Mouse (Mus musculus): Measurements from ENCODE around the gene Mrps12.

Mrps12 gene

DNA sequence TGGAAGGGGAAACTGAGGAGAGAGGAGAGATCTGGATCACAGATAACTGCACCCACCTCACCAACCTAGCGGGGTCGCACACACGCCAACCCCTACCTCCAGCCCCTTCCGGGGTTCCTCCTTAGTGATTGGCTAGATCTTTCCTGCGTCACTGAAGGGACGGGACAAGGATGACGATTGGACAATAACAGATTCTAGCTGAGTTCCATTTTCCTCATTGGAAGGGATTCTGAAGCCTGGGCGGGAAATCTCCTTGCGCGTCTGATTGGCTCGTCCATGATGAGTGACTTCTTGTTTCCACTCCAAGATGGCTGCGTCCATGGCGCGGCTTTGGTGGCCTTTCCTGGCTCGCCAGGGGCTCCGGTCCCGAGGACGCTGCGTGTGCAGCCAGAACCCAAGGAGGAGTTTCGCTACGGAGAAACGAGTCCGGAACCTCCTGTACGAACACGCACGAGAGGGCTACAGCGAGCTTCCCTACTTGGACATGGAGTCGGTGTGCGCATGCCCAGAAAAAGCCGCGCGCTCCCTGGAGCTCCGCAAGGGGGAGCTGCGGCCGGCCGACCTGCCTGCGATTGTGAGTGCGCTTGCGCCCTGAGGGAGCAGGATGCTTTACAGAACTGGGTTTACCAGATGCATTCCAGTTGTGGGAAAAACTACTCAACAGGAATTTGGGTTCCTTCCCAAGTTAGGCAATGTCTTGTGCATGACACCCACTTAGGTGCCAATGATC, at the start of gene Mrps12, which contains the start of gene Sars2:
Gene Mrps12, minus strand, starts transcription at position 112 of the 730 bp plus-strand sequence.
Gene Sars2, plus strand, starts transcription at position 284 of the 730 bp plus-strand sequence.
- DNase-seq (ENCODE audit: low spot score): peak; percentile 99

DNA sequence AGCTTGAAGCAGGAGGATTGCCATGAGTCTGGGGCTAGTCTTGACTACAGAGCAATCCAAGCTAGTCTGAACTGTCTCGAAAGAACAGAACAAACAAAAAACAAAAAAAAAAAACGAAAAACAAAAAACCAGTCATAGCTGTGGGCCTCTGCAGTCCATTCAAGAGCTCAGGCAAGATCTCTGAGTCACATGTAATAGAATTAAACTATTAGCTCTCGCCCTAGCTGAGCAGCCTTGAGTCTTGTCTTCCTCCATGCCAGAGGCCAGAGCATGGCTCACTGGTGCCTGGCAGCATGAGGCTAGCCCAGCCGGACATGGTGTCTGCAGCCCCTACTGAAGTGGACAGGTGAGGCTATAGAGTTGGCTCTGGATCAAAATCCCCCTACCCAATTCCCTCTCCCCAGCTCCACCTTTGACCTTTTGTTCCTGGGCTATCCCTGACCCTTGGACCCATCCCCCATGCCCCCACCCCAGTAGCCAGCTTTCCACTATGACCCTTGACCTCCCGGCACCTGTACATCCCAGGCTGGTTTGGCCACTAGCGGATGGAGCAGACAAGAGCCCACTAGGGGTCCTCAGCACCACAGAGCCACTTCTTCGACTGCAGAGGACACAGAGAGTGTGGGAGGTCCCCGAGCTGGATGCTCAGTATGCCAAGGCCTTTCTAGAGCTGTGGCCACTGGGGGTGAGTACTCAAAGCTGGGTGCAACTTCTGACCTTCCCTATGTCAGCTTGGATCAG, 48.6 kb upstream of the Mrps12 start:
- no peak for DNase-seq (ENCODE audit: low spot score)

DNA sequence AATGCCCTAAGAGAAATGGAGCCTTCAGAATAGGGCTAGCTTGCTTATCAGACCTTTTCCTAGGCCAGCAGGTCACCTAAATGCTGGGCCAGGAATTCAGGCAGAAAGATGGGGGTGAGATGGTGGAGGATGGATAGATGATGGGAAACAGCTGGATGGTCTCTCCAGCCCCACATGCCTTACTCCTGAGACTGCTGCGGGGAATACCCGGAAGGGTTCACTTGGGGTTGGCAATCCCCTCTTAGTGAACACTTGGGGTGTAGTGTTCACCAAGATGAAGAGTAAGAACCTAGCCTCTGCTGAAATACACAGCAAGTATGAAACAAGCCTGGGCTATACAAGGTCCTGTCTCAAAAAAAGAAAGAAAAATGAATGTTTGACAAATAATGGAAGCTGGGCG, 47.6 kb upstream of the Mrps12 start:
- no peak for DNase-seq (ENCODE audit: low spot score)

DNA sequence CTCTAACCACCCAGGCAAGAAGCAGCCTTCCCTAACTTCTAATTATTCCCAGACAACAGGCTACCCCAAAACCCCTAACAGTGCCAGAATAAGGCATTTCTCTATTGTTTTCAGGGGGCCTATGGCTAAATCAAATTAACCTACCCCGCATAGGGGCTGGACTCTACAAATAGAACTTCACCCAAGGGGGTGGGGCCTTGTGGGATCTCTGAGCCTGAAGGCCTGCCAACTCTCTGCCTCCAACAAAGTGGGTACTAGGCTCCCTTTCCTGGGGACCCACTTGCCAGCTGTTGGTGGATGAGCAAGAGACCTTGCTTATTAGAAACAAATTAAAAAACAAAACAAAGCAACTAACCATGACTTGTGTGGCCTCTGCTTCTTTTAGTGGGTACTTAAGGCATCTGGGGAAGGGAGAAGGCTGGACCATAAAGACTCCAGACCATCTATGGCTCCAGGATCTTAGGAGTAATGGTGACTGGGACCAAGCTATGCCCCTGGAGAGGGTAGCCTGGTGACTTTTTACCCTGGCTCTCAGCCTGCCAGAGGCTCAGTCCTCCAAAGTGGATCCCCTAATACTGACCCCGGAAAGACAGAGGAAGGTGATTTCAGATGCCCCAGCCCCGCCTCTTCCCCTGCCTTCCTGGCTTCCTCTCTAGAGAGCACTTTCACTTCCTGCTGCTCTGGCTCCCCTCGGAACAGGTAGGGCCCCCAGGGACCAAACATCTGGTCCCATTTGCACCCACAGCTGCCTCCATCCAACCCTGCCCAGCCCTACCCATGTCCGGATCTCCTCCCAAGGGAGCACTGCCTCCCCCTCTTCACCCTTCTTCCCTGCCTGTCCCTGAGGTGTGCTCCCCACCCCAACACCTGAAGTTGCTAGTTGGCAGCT, 46.9 kb upstream of the Mrps12 start, which contains the start of gene Rinl:
Gene Rinl, plus strand, starts transcription at position 663 of the 889 bp plus-strand sequence.
- DNase-seq (ENCODE audit: low spot score): no peak

DNA sequence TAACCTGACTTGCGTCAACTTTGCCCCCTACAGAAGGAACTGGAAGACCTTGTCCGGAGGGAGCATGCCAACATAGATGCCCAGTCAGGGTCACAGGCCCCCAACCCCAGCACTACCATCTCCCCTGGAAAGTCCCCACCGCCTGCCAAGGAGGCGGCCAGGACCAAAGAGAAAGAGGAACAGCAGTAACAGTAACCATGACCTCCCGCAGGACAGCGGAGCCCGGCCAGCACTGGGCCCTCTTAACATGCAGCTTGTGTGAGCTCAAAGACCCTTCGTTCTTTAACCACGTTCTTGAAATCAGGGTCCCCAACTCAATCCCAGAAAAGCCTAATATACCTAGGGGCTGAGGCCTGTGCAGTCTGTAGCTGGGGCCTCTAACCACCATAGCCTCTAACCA, 46.3 kb upstream of the Mrps12 start:
- DNase-seq (ENCODE audit: low spot score): no peak

DNA sequence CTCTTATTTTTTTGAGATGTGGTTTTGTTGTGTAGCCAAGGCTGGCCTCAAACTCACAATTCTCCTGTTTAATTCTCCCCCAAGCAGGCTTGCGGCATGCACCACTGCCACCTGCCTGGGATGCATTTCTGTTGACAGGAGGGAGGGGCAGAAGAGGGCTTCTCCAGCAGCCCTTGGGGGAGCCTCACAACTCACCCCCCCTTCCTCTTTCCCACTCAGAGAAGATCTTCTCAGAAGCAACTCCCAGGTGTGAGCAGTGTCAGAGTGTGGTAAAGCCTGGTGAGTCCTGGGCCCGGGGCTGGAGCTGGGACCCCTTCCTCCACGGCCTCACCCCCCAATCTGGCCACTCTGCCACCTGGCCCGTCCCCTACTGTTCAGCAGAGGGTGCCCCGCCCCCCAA, 43.5 kb upstream of the Mrps12 start:
- no peak for DNase-seq (ENCODE audit: low spot score)

DNA sequence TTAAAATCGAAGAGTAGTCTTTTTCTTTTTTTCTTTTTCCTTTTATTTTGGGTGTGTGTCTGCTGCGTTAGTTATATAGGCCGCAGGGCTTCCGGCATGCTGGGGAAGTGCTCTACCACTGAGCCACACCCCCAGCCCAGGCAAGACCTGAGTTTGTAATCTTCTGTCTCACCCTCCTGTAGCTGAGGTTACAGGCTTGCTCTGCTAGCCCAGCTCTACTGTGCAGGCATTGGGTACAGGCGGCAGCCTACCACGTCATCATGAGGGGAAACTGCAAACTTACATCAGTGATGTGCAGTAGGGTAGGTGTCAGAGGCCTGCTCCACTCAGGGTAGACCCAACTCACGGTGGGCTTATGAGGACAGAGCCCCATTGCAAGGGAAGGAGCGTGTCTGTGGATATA, 39.6 kb upstream of the Mrps12 start:
- DNase-seq (ENCODE audit: low spot score): no peak

DNA sequence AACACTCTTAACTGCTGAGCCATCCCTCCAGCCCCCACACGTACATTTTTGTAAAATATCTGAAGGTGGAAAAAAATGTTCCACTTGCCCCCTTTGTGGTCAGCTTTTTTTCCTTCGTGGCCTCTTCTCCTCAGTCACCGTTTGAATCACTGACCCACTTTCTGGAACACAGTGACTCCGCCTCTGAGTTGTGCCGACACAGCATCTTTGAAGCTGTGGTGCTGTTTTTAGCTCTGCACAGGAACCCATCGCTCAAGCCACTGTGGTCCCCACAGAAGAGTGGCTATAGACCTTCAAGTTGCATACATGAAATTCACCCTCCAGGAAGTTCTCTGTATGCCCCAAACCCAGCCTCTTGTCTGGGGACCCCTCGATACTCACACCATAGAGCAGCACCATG, 39.2 kb upstream of the Mrps12 start:
- DNase-seq (ENCODE audit: low spot score): no peak

DNA sequence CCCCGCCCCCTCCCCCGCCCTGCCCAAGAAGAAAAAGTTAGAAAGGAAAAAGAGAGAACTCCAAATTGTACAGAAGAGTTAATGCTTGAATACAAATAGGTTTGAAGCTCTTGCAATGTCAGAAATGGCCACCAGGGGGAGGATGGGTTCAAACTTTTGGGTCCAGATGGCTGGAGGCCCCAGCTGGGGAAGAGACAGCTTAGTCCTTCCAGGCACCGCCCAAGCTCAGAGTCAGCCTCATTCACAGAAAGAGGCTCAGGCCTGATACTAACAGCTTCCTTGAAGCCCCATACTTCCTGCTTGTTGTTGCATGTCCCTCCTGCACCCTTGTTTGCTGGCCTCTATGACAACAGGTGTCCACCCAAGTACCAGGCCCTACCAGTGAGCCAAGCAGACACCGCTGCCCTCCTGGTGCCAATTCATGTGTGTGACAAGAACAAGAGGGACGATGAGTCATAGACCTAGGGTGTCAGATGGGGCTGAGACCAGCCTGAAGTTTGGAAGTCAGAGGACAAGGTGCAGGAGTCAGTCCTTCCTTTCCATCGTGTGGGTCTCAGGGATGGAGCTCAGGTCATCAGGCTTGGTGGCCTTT, 38.5 kb upstream of the Mrps12 start:
- peak; percentile 92 for DNase-seq (ENCODE audit: low spot score)

DNA sequence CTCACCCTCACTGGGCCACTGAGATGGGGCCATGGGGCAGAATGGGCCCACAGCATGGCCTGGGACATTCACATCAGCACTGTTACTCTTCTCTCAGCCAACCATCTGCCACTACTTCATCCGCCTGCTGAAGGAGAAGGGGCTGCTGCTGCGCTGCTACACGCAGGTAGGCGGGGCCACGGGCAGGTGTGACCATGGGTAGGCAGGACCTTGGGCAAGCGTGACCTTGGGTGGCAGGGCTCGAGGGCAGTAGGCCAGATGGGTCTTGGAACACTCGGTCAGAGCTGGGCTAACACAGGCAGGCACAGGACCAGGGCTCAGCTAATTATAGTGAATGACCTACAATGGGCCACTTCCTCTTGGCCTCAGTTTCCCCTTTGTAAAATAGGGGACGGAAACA, 37.2 kb upstream of the Mrps12 start:
- no peak for DNase-seq (ENCODE audit: low spot score)

DNA sequence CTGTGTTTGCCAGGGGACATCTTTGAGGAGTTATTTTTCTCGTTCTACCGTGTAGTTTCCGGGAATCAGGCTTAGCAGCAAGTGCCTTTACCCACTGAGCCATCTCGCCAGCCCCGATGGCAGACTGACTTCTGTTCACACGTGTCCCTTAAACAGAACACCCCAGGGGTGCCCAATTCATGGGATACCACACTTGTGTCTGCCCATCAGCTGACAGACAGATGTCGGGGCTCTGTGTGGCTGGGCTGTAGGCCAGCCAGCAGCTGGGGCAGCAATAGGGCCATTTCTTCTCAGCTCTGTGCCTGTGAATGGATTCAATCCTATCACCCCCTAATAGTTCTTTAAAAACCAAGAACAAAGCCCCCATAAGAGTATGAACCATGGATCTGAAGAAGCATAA, 33.5 kb upstream of the Mrps12 start:
- no peak for DNase-seq (ENCODE audit: low spot score)

DNA sequence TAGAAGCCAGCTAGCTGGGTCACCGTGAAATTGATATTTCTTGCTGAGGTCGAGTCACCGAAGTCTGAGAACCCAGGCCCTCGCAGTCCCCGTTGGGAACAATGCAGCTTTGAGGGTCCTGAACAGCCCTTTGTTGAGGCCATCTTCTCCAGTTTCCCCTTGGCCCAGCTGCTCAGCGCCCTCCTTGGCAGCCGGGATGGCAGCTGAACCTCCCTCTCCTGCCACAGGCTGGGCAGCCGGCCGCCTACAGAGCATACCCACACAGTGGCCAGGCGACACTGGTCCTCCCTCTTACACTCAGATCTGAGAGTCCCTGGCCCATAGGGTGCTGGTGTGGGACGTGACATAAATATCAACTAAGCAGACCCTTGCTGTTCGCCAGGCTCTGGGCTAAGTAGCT, 32.5 kb upstream of the Mrps12 start:
- DNase-seq (ENCODE audit: low spot score): no peak

DNA sequence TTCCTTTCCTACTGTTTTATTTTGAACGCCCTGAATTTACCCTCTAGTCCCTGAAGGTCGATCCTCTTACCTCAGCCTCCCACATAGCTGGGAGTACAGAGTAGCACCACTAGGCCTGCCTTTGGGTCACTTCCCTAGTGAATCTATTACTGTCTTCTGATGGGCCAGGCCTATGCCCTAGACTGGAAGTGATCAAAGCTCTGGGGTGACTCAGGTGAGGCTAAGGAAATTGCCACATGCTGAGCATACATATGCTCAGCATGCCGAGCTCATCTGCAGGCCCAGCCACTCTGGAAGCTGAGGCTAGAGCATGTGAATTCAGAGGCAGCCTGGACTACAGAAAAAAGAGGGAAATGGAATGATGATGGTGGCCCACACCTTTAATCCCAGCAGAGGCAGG, 31.5 kb upstream of the Mrps12 start:
- DNase-seq (ENCODE audit: low spot score): no peak

DNA sequence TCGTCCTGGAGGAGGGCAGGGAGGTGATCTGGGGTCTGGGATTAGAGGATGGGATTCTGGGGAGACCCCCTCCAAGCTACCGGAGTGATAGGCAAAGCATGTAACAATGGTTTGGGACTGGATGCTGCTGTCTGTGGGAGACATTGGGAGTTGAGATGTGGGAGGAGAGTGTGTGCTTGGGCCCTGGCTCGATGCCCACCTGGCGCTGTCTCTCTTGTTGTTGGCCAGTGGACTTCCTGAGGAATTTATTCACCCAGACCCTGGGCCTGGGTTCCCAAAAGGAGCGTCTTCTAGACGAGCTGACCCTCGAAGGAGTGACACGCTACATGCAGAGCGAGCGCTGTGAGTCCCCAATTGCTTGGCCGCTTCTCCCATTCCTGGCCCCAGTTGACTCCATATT, 30.2 kb upstream of the Mrps12 start:
- DNase-seq (ENCODE audit: low spot score): no peak

DNA sequence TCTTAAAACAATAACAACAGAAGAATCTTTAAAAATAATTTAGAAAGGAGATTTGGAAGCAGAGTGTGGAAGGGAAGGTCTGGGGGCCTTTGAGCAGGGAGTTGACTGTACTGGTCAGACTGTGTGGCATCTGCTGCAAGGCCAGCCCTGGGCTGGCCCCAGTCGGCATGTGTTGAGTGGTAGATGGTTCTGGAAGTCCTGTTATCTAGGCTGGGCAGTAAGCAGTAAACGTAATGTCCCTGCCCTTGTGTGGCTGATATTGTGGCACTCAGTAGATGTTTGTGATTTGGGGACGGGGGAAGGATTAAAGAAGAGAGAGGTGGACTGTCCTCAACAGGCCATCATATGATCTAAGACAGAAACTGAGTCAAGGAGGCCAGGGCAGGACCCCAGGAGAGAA, 28.7 kb upstream of the Mrps12 start:
- DNase-seq (ENCODE audit: low spot score): no peak

DNA sequence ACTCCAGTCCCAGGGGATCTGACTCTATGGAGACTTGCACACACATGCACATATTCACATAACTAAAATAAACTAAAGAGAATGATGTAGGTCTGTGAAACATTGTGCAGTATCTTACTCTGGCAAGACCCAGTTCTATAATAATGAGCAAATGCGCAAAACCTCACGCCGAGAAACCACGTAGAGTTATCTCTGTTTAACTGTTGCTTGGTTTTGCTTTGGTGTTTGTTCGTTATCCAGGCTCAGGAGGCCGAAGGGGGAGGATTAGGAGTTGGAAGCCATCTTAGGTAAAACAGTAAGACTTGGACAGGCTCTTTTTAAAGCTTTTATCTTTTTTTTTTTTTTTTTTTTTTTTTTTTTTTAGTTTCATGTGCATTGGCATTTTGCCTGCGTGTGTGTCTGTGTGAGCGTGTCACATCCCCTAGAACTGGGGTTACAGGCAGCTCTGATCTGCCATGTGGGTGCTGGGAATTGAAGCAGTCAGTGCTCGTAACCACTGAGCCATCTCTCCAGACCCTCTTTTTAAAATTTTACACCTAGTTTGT, 27.9 kb upstream of the Mrps12 start:
- no peak for DNase-seq (ENCODE audit: low spot score)

DNA sequence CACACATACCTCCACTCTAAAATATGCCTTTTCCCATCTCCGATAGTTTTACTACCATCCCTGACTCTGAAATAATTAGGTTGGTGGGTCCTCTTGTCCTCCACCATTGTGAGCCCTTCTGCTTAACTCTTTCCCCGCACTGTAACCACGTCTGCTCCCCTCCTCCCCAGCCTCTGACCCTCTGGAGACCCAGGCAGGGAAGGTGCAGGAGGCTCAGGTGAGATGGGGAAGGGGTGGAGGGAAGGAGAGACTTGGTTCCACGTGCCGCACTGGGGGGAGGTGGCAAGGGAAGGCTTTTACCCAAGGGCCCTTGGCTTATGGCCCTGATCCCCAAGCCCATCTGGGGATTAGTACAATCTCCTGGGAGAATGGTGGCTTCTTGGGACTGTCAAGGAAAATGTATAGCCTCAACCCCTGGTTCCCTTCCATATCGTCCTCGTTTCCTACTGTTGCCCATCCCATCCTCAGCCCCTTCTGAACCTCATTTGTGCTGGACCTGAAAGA, 25.9 kb upstream of the Mrps12 start, which contains the start of gene Nfkbib:
Gene Nfkbib, minus strand, starts transcription at position 51 of the 504 bp plus-strand sequence.
- DNase-seq (ENCODE audit: low spot score): no peak

DNA sequence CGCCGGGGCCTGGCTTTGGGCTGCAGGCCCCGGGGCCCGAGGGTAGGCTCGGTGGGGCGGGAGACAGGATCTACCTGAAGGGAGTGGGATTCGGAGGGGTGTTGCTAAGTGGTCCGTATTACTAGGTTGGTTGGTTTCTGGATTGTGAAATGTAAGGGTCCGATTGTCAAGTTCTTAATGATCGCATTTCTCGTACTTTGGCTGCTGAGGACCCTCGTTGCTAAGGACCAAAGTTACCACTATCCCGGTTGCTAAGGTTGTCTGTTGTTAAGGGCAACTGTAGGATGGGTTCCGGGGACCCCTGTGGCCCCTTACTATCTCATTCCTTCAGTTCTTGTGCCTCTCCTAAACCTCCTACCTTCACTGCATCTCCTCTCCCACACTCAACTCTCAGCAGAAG, 25.3 kb upstream of the Mrps12 start:
- no peak for DNase-seq (ENCODE audit: low spot score)

DNA sequence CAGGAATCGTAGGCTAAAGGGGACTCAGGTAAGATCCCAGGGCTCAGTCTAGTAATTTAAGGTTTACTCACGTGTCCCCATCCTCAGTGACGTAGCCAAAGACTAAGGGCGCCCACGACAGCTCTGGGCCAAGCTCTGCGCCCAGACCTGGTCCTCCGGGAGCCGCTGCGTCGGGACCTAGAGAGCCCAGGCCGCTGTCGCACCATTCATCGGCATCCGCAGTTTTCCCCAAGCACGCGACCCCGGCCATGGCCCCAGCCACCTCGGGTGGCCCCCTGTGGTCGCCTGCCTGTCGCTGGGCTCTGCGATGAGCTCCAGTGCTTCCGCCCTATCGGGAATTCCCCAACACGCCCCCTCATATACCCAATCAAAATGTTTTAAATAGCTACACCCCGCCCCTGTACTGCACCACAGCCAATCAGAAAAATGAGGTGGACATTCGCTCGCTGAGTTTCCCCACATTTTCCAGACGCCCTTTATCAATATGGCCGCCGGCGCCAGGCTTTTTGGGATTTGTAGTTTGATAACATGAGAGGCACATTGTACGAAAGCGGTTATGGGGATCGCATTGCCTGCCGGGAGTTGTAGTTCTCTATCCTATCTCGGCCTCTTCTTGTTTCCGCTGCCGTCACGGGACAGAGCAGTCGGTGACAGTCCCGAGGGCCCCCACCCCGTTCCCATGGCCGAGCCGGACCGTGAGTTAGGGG, 24.7 kb upstream of the Mrps12 start, which contains the start of gene Sirt2:
Gene Sirt2, plus strand, starts transcription at position 563 of the 707 bp plus-strand sequence.
- DNase-seq (ENCODE audit: low spot score): peak; percentile 99

DNA sequence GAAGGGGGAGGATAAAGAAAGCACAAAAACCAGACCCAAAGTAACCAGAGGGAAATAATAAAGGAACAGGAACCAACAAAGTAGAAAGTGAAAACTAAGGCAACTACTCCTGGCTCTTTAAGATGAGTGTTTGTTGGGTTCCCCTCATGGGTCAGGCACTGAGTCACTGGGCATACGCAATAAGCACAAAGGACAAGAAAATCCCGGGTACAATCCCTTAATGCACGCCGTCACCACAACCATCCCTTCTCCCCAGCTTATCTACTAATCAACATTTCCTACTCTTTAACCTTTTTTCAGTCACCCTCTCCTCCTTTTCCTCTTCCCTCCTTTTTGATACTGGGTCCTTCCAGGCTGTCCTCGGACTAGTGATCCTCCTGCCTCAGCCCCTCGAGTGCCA, 23.6 kb upstream of the Mrps12 start:
- DNase-seq (ENCODE audit: low spot score): no peak

DNA sequence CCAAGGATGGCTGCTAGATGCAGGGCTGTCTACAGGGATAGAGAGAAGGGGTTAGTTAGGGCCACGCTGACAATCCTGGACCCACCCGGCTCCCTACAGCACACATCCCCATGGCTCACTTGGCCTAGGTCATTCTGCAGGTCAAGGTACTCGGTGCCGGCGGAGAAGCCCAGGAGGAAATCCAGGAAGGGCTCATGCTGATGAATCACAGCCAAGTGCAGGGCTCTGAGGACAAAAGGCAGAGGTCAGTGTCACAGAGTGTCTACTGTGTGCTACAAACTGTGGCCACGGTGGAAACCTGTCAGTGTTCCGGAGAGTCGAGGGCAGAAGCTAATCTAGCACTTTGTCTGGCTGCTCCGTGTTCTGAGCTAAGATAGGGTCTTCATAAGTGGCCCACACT, 20.3 kb upstream of the Mrps12 start:
- DNase-seq (ENCODE audit: low spot score): no peak
